Mouse (Mus musculus) spleen, adult 2 months (tissue): ENCODE results near the gene Cenpf.

ENCODE experiments used
- CTCF ChIP-seq: fragments of 200-500 bp; IDR thresholded peaks from 2 replicates; pipeline ENCODE4 v1.5.1; 2011; ENCODE audit warnings: mild to moderate bottlenecking, inconsistent platforms; ENCODE audit not compliant: insufficient read depth, insufficient read length, insufficient replicate concordance; ENCODE audit errors: extremely low read depth
- POLR2A ChIP-seq: fragments of 200-500 bp; IDR thresholded peaks from 2 replicates; pipeline ENCODE4 v1.6.1; 2011; ENCODE audit warnings: low read depth, low read length, inconsistent platforms

DNA sequence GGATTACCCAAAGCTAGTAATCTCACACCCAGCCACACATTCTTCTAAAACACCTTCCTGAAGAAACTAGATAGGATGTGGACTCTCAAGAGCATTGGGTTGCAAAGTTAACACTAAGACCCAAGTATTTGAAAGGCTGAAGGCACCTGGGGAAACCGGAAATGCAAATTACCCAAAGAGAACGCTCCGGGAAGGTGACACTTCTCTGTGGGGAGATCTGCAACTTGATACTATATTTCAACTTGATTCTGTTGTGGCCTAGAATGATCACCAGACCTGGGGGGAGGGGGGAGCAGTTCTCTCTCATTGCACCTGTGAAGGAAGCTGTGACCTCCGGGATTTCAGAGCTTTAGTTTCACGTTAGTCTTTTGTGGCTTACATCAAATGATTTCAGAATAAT, 79.2 kb downstream of the Cenpf start:
- TF ChIP-seq CTCF (no peak), POLR2A (no peak)
